Mouse (Mus musculus): ENCODE measurements around the gene Tmem63a. TPM values are rescaled to one million over a fixed set of nuclear protein-coding genes. Genes with fewer than 3 reads are reported as not detected.

The Tmem63a gene
- polyA plus RNA-seq, 1 experiment = 38.5 TPM

GRCm38 (mm10) chr1:181009011-181009590, 67.0 kb downstream of the Tmem63a start:
- peaks cover 36% of the 10 kb centered on the region for H3K36me3 ChIP-seq (ENCODE audit: control insufficient read depth, insufficient read depth)
- no peak overlapping the region for H3K4me3 ChIP-seq (ENCODE audit: insufficient read depth, poor library complexity, severe bottlenecking)
- peaks cover 7% of the 10 kb centered on the region for H3K79me3 ChIP-seq (ENCODE audit: low read depth)
- peaks cover 39% of the 10 kb centered on the region for H3K79me2 ChIP-seq (ENCODE audit: control insufficient read depth, insufficient read depth)
- TF ChIP-seq FOSL1 (IDR thresholded peaks at IDR 0.05; ENCODE audit: insufficient read depth, low read length, poor library complexity, severe bottlenecking) (peak; percentile 5), CTCF (IDR thresholded peaks at IDR 0.05; ENCODE audit: control insufficient read depth, insufficient read depth, insufficient read length) (no peak), MYOD1 (IDR thresholded peaks at IDR 0.05; ENCODE audit: control insufficient read depth, insufficient read length, low read depth) (no peak), MAX (IDR thresholded peaks at IDR 0.05) (no peak), CEBPB (IDR thresholded peaks at IDR 0.05; ENCODE audit: low read depth) (no peak), USF1 (IDR thresholded peaks at IDR 0.05; ENCODE audit: low read depth) (no peak)
- H3ac ChIP-seq (ENCODE audit: control insufficient read depth, insufficient read length, low read depth) = no peak overlapping the region
- H3K27me3 ChIP-seq (ENCODE audit: control insufficient read depth, insufficient read depth, insufficient read length) = no peaks in the 10 kb centered on the region

GRCm38 (mm10) chr1:181009754-181010153, 67.6 kb downstream of the Tmem63a start:
- Histone ChIP-seq H3K79me3 (ENCODE audit: low read depth) (peaks cover 7% of the 10 kb centered on the region), H3ac (ENCODE audit: control insufficient read depth, insufficient read length, low read depth) (no peak overlapping the region), H3K79me2 (ENCODE audit: control insufficient read depth, insufficient read depth) (peaks cover 45% of the 10 kb centered on the region), H3K4me3 (ENCODE audit: insufficient read depth, poor library complexity, severe bottlenecking) (no peak overlapping the region), H3K36me3 (ENCODE audit: control insufficient read depth, insufficient read depth) (peaks cover 36% of the 10 kb centered on the region), H3K27me3 (ENCODE audit: control insufficient read depth, insufficient read depth, insufficient read length) (no peaks in the 10 kb centered on the region)
- TF ChIP-seq FOSL1 (IDR thresholded peaks at IDR 0.05; ENCODE audit: insufficient read depth, low read length, poor library complexity, severe bottlenecking) (no peak), MAX (IDR thresholded peaks at IDR 0.05) (peak; percentile 91)

GRCm38 (mm10) chr1:181010171-181010932, 68.2 kb downstream of the Tmem63a start:
- TF ChIP-seq USF1 (IDR thresholded peaks at IDR 0.05; ENCODE audit: low read depth) (no peak), CTCF (IDR thresholded peaks at IDR 0.05; ENCODE audit: control insufficient read depth, insufficient read depth, insufficient read length) (no peak), MAX (IDR thresholded peaks at IDR 0.05) (no peak), CEBPB (IDR thresholded peaks at IDR 0.05; ENCODE audit: low read depth) (no peak), FOSL1 (IDR thresholded peaks at IDR 0.05; ENCODE audit: insufficient read depth, low read length, poor library complexity, severe bottlenecking) (no peak), MYOD1 (IDR thresholded peaks at IDR 0.05; ENCODE audit: control insufficient read depth, insufficient read length, low read depth) (no peak), MYOG (IDR thresholded peaks at IDR 0.05; ENCODE audit: control insufficient read depth, extremely low read depth, insufficient read length) (no peak)
- Histone ChIP-seq H3ac (ENCODE audit: control insufficient read depth, insufficient read length, low read depth) (no peak overlapping the region), H3K27me3 (ENCODE audit: control insufficient read depth, insufficient read depth, insufficient read length) (no peaks in the 10 kb centered on the region), H3K36me3 (ENCODE audit: control insufficient read depth, insufficient read depth) (peaks cover 36% of the 10 kb centered on the region), H3K4me3 (ENCODE audit: insufficient read depth, poor library complexity, severe bottlenecking) (no peak overlapping the region), H3K79me2 (ENCODE audit: control insufficient read depth, insufficient read depth) (peaks cover 50% of the 10 kb centered on the region), H3K79me3 (ENCODE audit: low read depth) (peaks cover 7% of the 10 kb centered on the region)

GRCm38 (mm10) chr1:181011601-181012000, 69.5 kb downstream of the Tmem63a start:
- TF ChIP-seq CEBPB (IDR thresholded peaks at IDR 0.05; ENCODE audit: low read depth) = no peak
- no peak for TF ChIP-seq FOSL1 (IDR thresholded peaks at IDR 0.05; ENCODE audit: insufficient read depth, low read length, poor library complexity, severe bottlenecking)
- H3K4me3 ChIP-seq (ENCODE audit: insufficient read depth, poor library complexity, severe bottlenecking) = no peak overlapping the region
- H3K79me2 ChIP-seq (ENCODE audit: control insufficient read depth, insufficient read depth) = peaks cover 42% of the 10 kb centered on the region
- H3ac ChIP-seq (ENCODE audit: control insufficient read depth, insufficient read length, low read depth) = no peak overlapping the region
- no peaks in the 10 kb centered on the region for H3K27me3 ChIP-seq (ENCODE audit: control insufficient read depth, insufficient read depth, insufficient read length)
- peaks cover 36% of the 10 kb centered on the region for H3K36me3 ChIP-seq (ENCODE audit: control insufficient read depth, insufficient read depth)
- peaks cover 7% of the 10 kb centered on the region for H3K79me3 ChIP-seq (ENCODE audit: low read depth)

GRCm38 (mm10) chr1:181012416-181012815, 70.3 kb downstream of the Tmem63a start:
- peaks cover 5% of the 10 kb centered on the region for H3K79me3 ChIP-seq (ENCODE audit: low read depth)
- peaks cover 34% of the 10 kb centered on the region for H3K79me2 ChIP-seq (ENCODE audit: control insufficient read depth, insufficient read depth)
- H3K4me3 ChIP-seq (ENCODE audit: insufficient read depth, poor library complexity, severe bottlenecking) = no peak overlapping the region
- H3K36me3 ChIP-seq (ENCODE audit: control insufficient read depth, insufficient read depth) = peaks cover 30% of the 10 kb centered on the region
- H3ac ChIP-seq (ENCODE audit: control insufficient read depth, insufficient read length, low read depth) = no peak overlapping the region
- no peak for TF ChIP-seq CTCF (IDR thresholded peaks at IDR 0.05; ENCODE audit: control insufficient read depth, insufficient read depth, insufficient read length)
- TF ChIP-seq MYOG (IDR thresholded peaks at IDR 0.05; ENCODE audit: control insufficient read depth, extremely low read depth, insufficient read length) = no peak
- TF ChIP-seq MYOD1 (IDR thresholded peaks at IDR 0.05; ENCODE audit: control insufficient read depth, insufficient read length, low read depth) = no peak
- no peak for TF ChIP-seq USF1 (IDR thresholded peaks at IDR 0.05; ENCODE audit: low read depth)
- no peak for TF ChIP-seq FOSL1 (IDR thresholded peaks at IDR 0.05; ENCODE audit: insufficient read depth, low read length, poor library complexity, severe bottlenecking)
- TF ChIP-seq MAX (IDR thresholded peaks at IDR 0.05) = no peak
- TF ChIP-seq CEBPB (IDR thresholded peaks at IDR 0.05; ENCODE audit: low read depth) = no peak
- no peaks in the 10 kb centered on the region for H3K27me3 ChIP-seq (ENCODE audit: control insufficient read depth, insufficient read depth, insufficient read length)

- H3K27me3 ChIP-seq (ENCODE audit: control insufficient read depth, insufficient read depth, insufficient read length) = no peaks in the 10 kb centered on the region
- H3K36me3 ChIP-seq (ENCODE audit: control insufficient read depth, insufficient read depth) = peaks cover 20% of the 10 kb centered on the region
- no peak overlapping the region for H3K4me3 ChIP-seq (ENCODE audit: insufficient read depth, poor library complexity, severe bottlenecking)
- H3K79me3 ChIP-seq (ENCODE audit: low read depth) = peaks cover 2% of the 10 kb centered on the region
- TF ChIP-seq FOSL1 (IDR thresholded peaks at IDR 0.05; ENCODE audit: insufficient read depth, low read length, poor library complexity, severe bottlenecking) = no peak
- TF ChIP-seq MAX (IDR thresholded peaks at IDR 0.05) = no peak
- TF ChIP-seq CEBPB (IDR thresholded peaks at IDR 0.05; ENCODE audit: low read depth) = no peak
- TF ChIP-seq MYOG (IDR thresholded peaks at IDR 0.05; ENCODE audit: control insufficient read depth, extremely low read depth, insufficient read length) = no peak
- TF ChIP-seq MYOD1 (IDR thresholded peaks at IDR 0.05; ENCODE audit: control insufficient read depth, insufficient read length, low read depth) = no peak
- no peak for TF ChIP-seq USF1 (IDR thresholded peaks at IDR 0.05; ENCODE audit: low read depth)
- no peak for TF ChIP-seq CTCF (IDR thresholded peaks at IDR 0.05; ENCODE audit: control insufficient read depth, insufficient read depth, insufficient read length)
- peaks cover 24% of the 10 kb centered on the region for H3K79me2 ChIP-seq (ENCODE audit: control insufficient read depth, insufficient read depth)
- no peak overlapping the region for H3ac ChIP-seq (ENCODE audit: control insufficient read depth, insufficient read length, low read depth)
Observed at GRCm38 (mm10) chr1:181013446-181013845, 71.3 kb downstream of the Tmem63a start.

Measured in C2C12 (cell line).